Mouse (Mus musculus) cerebellum, adult 11-12 months (tissue): ENCODE measurements around the gene Osbpl10.

Experiments used
- DNase-seq: peaks from one replicate; pipeline ENCODE4 v3.0.0; 2022

The Osbpl10 gene

GRCm38 (mm10) chr9:115097340-115097739, 119.0 kb downstream of the Osbpl10 start:
- no peak for DNase-seq

GRCm38 (mm10) chr9:115100181-115100915, 122.0 kb downstream of the Osbpl10 start:
- DNase-seq, result no peak

- no peak for DNase-seq
Observed at GRCm38 (mm10) chr9:115107430-115107829, 129.1 kb downstream of the Osbpl10 start.

GRCm38 (mm10) chr9:115110655-115111054, 132.3 kb downstream of the Osbpl10 start:
- no peak for DNase-seq

GRCm38 (mm10) chr9:115117314-115117713, 138.9 kb downstream of the Osbpl10 start:
- DNase-seq, result no peak

- DNase-seq, result no peak
Observed at GRCm38 (mm10) chr9:115120276-115120675, 141.9 kb downstream of the Osbpl10 start.

GRCm38 (mm10) chr9:115120678-115121224, 142.4 kb downstream of the Osbpl10 start:
- peak; percentile 17 for DNase-seq

GRCm38 (mm10) chr9:115127342-115127741, 149.0 kb downstream of the Osbpl10 start:
- DNase-seq, result no peak

- no peak for DNase-seq
Observed at GRCm38 (mm10) chr9:115133926-115134325, 155.6 kb downstream of the Osbpl10 start.

- no peak for DNase-seq
Observed at GRCm38 (mm10) chr9:115134736-115135135, 156.4 kb downstream of the Osbpl10 start.

- no peak for DNase-seq
Observed at GRCm38 (mm10) chr9:115135352-115135751, 157.0 kb downstream of the Osbpl10 start.

GRCm38 (mm10) chr9:115137858-115138257, 159.5 kb downstream of the Osbpl10 start:
- no peak for DNase-seq

GRCm38 (mm10) chr9:115139597-115140332, 161.4 kb downstream of the Osbpl10 start:
- no peak for DNase-seq

GRCm38 (mm10) chr9:115147141-115147540, 168.8 kb downstream of the Osbpl10 start:
- DNase-seq, result no peak

- DNase-seq, result no peak
Observed at GRCm38 (mm10) chr9:115147586-115148355, 169.4 kb downstream of the Osbpl10 start.

- DNase-seq, result no peak
Observed at GRCm38 (mm10) chr9:115149011-115149756, 170.8 kb downstream of the Osbpl10 start.

- peak; percentile 5 for DNase-seq
Observed at GRCm38 (mm10) chr9:115161591-115161990, 183.2 kb downstream of the Osbpl10 start.

- no peak for DNase-seq
Observed at GRCm38 (mm10) chr9:115163031-115163430, 184.7 kb downstream of the Osbpl10 start.

- no peak for DNase-seq
Observed at GRCm38 (mm10) chr9:115163693-115164092, 185.3 kb downstream of the Osbpl10 start.

- DNase-seq, result no peak
Observed at GRCm38 (mm10) chr9:115164351-115164750, 186.0 kb downstream of the Osbpl10 start.

GRCm38 (mm10) chr9:115165996-115166395, 187.6 kb downstream of the Osbpl10 start:
- DNase-seq, result no peak

- no peak for DNase-seq
Observed at GRCm38 (mm10) chr9:115169591-115169990, 191.2 kb downstream of the Osbpl10 start.
